Mouse (Mus musculus): ENCODE measurements around the gene Nr2c1. TPM values are rescaled to one million over a fixed set of nuclear protein-coding genes. Genes with fewer than 3 reads are reported as not detected.

The Nr2c1 gene
- 2.2 TPM in 2 replicates for polyA plus RNA-seq (2012)

GRCm38 (mm10) chr10:94147756-94148531, at the start of gene Nr2c1:
TSS of gene Nr2c1 (plus strand) at chr10:94148023.

GRCm38 (mm10) chr10:94198482-94199405, 50.9 kb downstream of the Nr2c1 start, which contains the start of gene Ndufa12:
TSS of gene Ndufa12 (plus strand) at chr10:94198720.

Other genes starting within 250 kb of the Nr2c1 start
- 1.6 and 2.2 TPM in 2 replicates for gene Vezt, start 112.2 kb upstream of the Nr2c1 start, polyA plus RNA-seq (2012)
- 0.20 and 0.29 TPM in 2 replicates for gene Fgd6, start 112.0 kb upstream of the Nr2c1 start, polyA plus RNA-seq (2012)
- gene Ndufa12, start 50.7 kb downstream of the Nr2c1 start, polyA plus RNA-seq (2012), result 850 and 866 TPM in 2 replicates
- not detected in 2 replicates for gene Gm4792, start 150.7 kb downstream of the Nr2c1 start, polyA plus RNA-seq (2012)
- 0.11 and 0.13 TPM in 2 replicates for gene Tmcc3, start 163.9 kb downstream of the Nr2c1 start, polyA plus RNA-seq (2012)